9 mouse cellular contexts compared by ENCODE assay signal in the genomic region with DNA sequence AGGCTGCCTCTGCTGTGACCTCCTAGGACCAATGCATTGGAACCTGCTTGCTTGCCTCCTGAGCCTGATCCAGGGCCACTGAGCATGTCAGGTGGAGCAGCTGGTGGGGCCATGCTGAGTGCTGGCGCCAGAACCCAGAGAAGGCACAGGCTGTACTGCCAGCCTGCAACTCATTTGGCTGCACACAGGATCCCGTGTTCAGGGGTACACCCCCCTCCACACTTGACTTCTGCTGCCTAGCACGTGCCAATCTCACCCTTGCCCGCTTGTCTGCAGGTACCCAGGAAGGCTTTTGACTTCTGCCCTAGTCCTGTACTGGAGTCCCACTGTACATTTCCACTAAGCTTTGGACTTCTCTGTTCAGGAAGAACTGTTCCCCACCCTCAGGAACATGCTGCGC. TPM values are rescaled to one million over a fixed set of nuclear protein-coding genes. Genes with fewer than 3 reads are reported as not detected.
A peak's percentile ranks its signal among the peaks of the same experiment; 100 is the strongest.
DNase-seq lines count a peak whose midpoint lies in the region; ATAC-seq lines count a peak whose summit lies in the region.
"Had no signal": no experiment of that assay in that cellular context is flagged by ENCODE, and none has a peak within 500 bp of the region (broad histone marks: within the 10 kb centered on the region; RNA-seq: fewer than 3 reads in every experiment).

No protein-coding gene starts in this region.

- no peaks in the 10 kb centered on the region for H3K9me3 ChIP-seq in forebrain, embryonic 13.5 days (replicated peaks)

- ATAC-seq in cerebellum, adult (ENCODE audit: insufficient number of reproducible peaks, low FRiP score, low TSS enrichment): peak; percentile 79
- ATAC-seq in forebrain, embryonic 13.5 days: peak; percentile 67

- peaks cover under 1% of the 10 kb centered on the region; the same call in 1 of the 2 replicates for H3K36me3 ChIP-seq in forebrain, embryonic 13.5 days (ENCODE audit: poor library complexity, severe bottlenecking)

- no peaks in the 10 kb centered on the region for H3K27me3 ChIP-seq in forebrain, embryonic 13.5 days

- H3K27ac ChIP-seq in forebrain, embryonic 13.5 days: peak overlapping the region; percentile 31

- intact Hi-C loops in heart, postnatal 25 days (cut with DNase I): loop anchor here (5.0 to 10.0 kb wide), 2 partner anchors 332 to 524 kb away; a partner anchor contains a TSS

- H3K4me2 ChIP-seq in forebrain, embryonic 13.5 days: no peak overlapping the region

- peak; percentile 66 to 80 for DNase-seq in heart, adult 18-20 months
- DNase-seq in heart, postnatal 25 days (ENCODE audit: low spot score): no peak
- DNase-seq in kidney, postnatal 36 days: peak; percentile 80 to 86
- DNase-seq in adrenal gland, adult 2 months: no peak
- DNase-seq in spleen, postnatal 4 days (ENCODE audit: low spot score in 2 of 2): no peak
- no peak for DNase-seq in adrenal gland, adult (ENCODE audit: inconsistent age in 2 of 2, low spot score in 1 of 2)

- WGBS in forebrain, embryonic 13.5 days: 64% methylated on average over 5 of the region's 5 CpGs

- H3K4me3 ChIP-seq in forebrain, embryonic 13.5 days: no peak overlapping the region
- H3K4me3 ChIP-seq: erythroblast, embryonic 14.5 days had no signal

- peaks cover 9% of the 10 kb centered on the region for H3K4me1 ChIP-seq in forebrain, embryonic 13.5 days

- no peak overlapping the region; the same call in 1 of the 2 replicates for H3K9ac ChIP-seq in forebrain, embryonic 13.5 days

RNA-seq across cellular contexts. Expression of a gene that starts 19.3 kb away (rescaled TPM):
- 10 to 100 TPM; 47.4 to 52.1 TPM for total RNA-seq in heart, adult 18-20 months (2021)
- 10 to 100 TPM; 50.1 to 51.0 TPM for total RNA-seq in heart, postnatal 25 days (2021)
- polyA plus RNA-seq in forebrain, embryonic 13.5 days (2015; fragmentation: Nextera tagmentation; extraction: Ambion mirVana): 99.2 and 108 TPM in 2 replicates
- 10 to 100 TPM; 85.2 to 98.2 TPM for total RNA-seq in adrenal gland, adult 2 months (2021)
- 45.9 and 57.8 TPM in 2 replicates for polyA plus RNA-seq in adrenal gland, adult 2 months (2012; rRNA removed)

Comparison
In these comparisons a context has a peak if more than half of its experiments do, and no peak if none do; other contexts are left out.
1. DNase-seq: peak in heart, adult 18-20 months (2 of 2) and kidney, postnatal 36 days (2 of 2); none in heart, postnatal 25 days (single experiment), adrenal gland, adult 2 months (single experiment), spleen, postnatal 4 days (0 of 2) and adrenal gland, adult (0 of 2).